Mouse (Mus musculus) stomach, embryonic 15.5 days (tissue): ENCODE data around the gene Ttc13. TPM values are rescaled to one million over a fixed set of nuclear protein-coding genes. Genes with fewer than 3 reads are reported as not detected.

Source experiments
- ATAC-seq: fragments of 200-750 bp; cut with Nextera tagmentation; 2 replicates; pipeline ENCODE4 v1.8.0; 2017; ENCODE audit warnings: low read depth, moderate number of reproducible peaks, moderate TSS enrichment; ENCODE audit not compliant: insufficient read depth, low FRiP score
- H3K27ac ChIP-seq: fragments of 300-500 bp; sonication (generic); 2 replicates; pipeline ENCODE4 v1.5.1; 2015; ENCODE audit warnings: mild to moderate bottlenecking, inconsistent platforms
- H3K27me3 ChIP-seq: fragments of 300-500 bp; sonication (generic); replicated peaks from 2 replicates; pipeline ENCODE4 v1.6.1; 2015; ENCODE audit warnings: inconsistent platforms
- H3K36me3 ChIP-seq: fragments of 300-500 bp; sonication (generic); 2 replicates; pipeline ENCODE4 v1.6.1; 2015; ENCODE audit warnings: inconsistent platforms
- H3K4me1 ChIP-seq: fragments of 300-500 bp; sonication (generic); 2 replicates; pipeline ENCODE4 v1.6.1; 2015; ENCODE audit warnings: inconsistent platforms
- H3K4me2 ChIP-seq: fragments of 300-500 bp; sonication (generic); 2 replicates; pipeline ENCODE4 v1.6.1; 2015; ENCODE audit warnings: mild to moderate bottlenecking, inconsistent platforms
- H3K4me3 ChIP-seq: fragments of 300-500 bp; sonication (generic); replicated peaks from 2 replicates; pipeline ENCODE4 v1.5.1; 2015; ENCODE audit warnings: inconsistent platforms
- H3K9ac ChIP-seq: fragments of 300-500 bp; sonication (generic); 2 replicates; pipeline ENCODE4 v1.6.1; 2015; ENCODE audit warnings: inconsistent platforms
- H3K9me3 ChIP-seq: fragments of 300-500 bp; sonication (generic); 2 replicates; pipeline ENCODE4 v1.6.1; 2016; ENCODE audit warnings: inconsistent platforms
- WGBS: fragments of 180-500 bp; shearing (Covaris S2); methylation state at CpG from one replicate; pipeline ENCODE4 v1.1.7; 2015; 5-methylcytosine and 5-hydroxymethylcytosine counted together
- polyA plus RNA-seq: library from polyadenylated mRNA; unstranded; fragments of >200 nt; fragmentation: Nextera tagmentation; extraction: Ambion mirVana; gene quantifications from 2 replicates; pipeline ENCODE4 v1.2.1, GENCODE M21; 2015

The Ttc13 gene
- polyA plus RNA-seq, 1 experiment from 2014 or later, result 45.9 TPM

GRCm38 (mm10) chr8:124746661-124747060 is 24.9 kb upstream of the Ttc13 start:
- Histone ChIP-seq H3K36me3 (no peaks in the 10 kb centered on the region), H3K9ac (no peak overlapping the region), H3K4me3 (no peak overlapping the region), H3K27ac (no peak overlapping the region), H3K4me2 (no peak overlapping the region), H3K4me1 (peaks cover 10% of the 10 kb centered on the region), H3K9me3 (no peaks in the 10 kb centered on the region), H3K27me3 (peaks cover 15% of the 10 kb centered on the region; the same call in 1 of the 2 replicates)
- ATAC-seq, result no peak
- 55% methylated on average over 13 of the region's 13 CpGs for WGBS

GRCm38 (mm10) chr8:124739268-124739667 is 17.5 kb upstream of the Ttc13 start:
- Histone ChIP-seq H3K4me3 (no peak overlapping the region), H3K36me3 (peaks cover 8% of the 10 kb centered on the region; the same call in 1 of the 2 replicates), H3K4me1 (no peaks in the 10 kb centered on the region), H3K9me3 (no peaks in the 10 kb centered on the region), H3K4me2 (no peak overlapping the region), H3K9ac (no peak overlapping the region), H3K27me3 (no peaks in the 10 kb centered on the region), H3K27ac (no peak overlapping the region)
- whole genome bisulfite sequencing, result 77% methylated on average over 1 of the region's 1 CpGs
- no peak for ATAC-seq

- Histone ChIP-seq H3K36me3 (peaks cover 44% of the 10 kb centered on the region), H3K27ac (no peak overlapping the region), H3K4me3 (no peak overlapping the region), H3K9ac (no peak overlapping the region), H3K27me3 (no peaks in the 10 kb centered on the region), H3K4me2 (no peak overlapping the region), H3K4me1 (no peaks in the 10 kb centered on the region), H3K9me3 (no peaks in the 10 kb centered on the region)
- WGBS, result 75% methylated on average over 3 of the region's 3 CpGs
- ATAC-seq, result no peak
These were observed 13.7 kb upstream of the Ttc13 start for GRCm38 (mm10) chr8:124735371-124735911.

GRCm38 (mm10) chr8:124732828-124733227 is 11.0 kb upstream of the Ttc13 start:
- H3K9ac ChIP-seq, result no peak overlapping the region
- no peak overlapping the region for H3K27ac ChIP-seq
- H3K27me3 ChIP-seq, result no peaks in the 10 kb centered on the region
- H3K4me2 ChIP-seq, result no peak overlapping the region
- WGBS, result 84% methylated on average over 8 of the region's 8 CpGs
- no peak overlapping the region for H3K4me3 ChIP-seq
- no peak for ATAC-seq
- H3K9me3 ChIP-seq, result no peaks in the 10 kb centered on the region
- H3K36me3 ChIP-seq, result peaks cover 52% of the 10 kb centered on the region
- H3K4me1 ChIP-seq, result no peaks in the 10 kb centered on the region

- Histone ChIP-seq H3K4me3 (no peak overlapping the region), H3K9me3 (no peaks in the 10 kb centered on the region), H3K36me3 (peaks cover 9% of the 10 kb centered on the region), H3K4me2 (no peak overlapping the region), H3K9ac (no peak overlapping the region), H3K4me1 (peaks cover 19% of the 10 kb centered on the region), H3K27me3 (no peaks in the 10 kb centered on the region), H3K27ac (no peak overlapping the region)
- ATAC-seq, result no peak
- 93% methylated on average over 7 of the region's 7 CpGs for WGBS
These were observed 2.5 kb upstream of the Ttc13 start for GRCm38 (mm10) chr8:124724301-124724700.

GRCm38 (mm10) chr8:124720938-124721861 is 583 bp downstream of the Ttc13 start:
- ATAC-seq, result peak; percentile 37
- no peak overlapping the region for H3K27ac ChIP-seq

GRCm38 (mm10) chr8:124720133-124720532 is 1.6 kb downstream of the Ttc13 start:
- Histone ChIP-seq H3K9me3 (no peaks in the 10 kb centered on the region), H3K36me3 (0 out of 2 replicates have a peak, but pooled peaks cover 4% of the 10 kb centered on the region), H3K4me3 (no peak overlapping the region), H3K4me1 (peaks cover 19% of the 10 kb centered on the region), H3K9ac (no peak overlapping the region), H3K4me2 (0 out of 2 replicates have a peak overlapping the region, but pooled peaks have one; percentile 82), H3K27ac (no peak overlapping the region), H3K27me3 (no peaks in the 10 kb centered on the region)
- 82% methylated on average over 7 of the region's 7 CpGs for WGBS
- no peak for ATAC-seq

More at GRCm38 (mm10) chr8:124720938-124721861, 583 bp downstream of the Ttc13 start:
- Histone ChIP-seq H3K4me2 (peak overlapping the region; percentile 82), H3K9me3 (no peaks in the 10 kb centered on the region), H3K4me3 (peak overlapping the region; percentile 96), H3K9ac (peak overlapping the region; percentile 80), H3K4me1 (peaks cover 19% of the 10 kb centered on the region), H3K27me3 (no peaks in the 10 kb centered on the region), H3K36me3 (0 out of 2 replicates have a peak, but pooled peaks cover 4% of the 10 kb centered on the region)
- 2% methylated on average over 31 of the region's 31 CpGs for WGBS

GRCm38 (mm10) chr8:124715736-124716135 is 6.0 kb downstream of the Ttc13 start:
- no peaks in the 10 kb centered on the region for H3K9me3 ChIP-seq
- no peaks in the 10 kb centered on the region for H3K27me3 ChIP-seq
- H3K9ac ChIP-seq, result no peak overlapping the region
- no peak overlapping the region for H3K27ac ChIP-seq
- H3K36me3 ChIP-seq, result peaks cover 18% of the 10 kb centered on the region
- 85% methylated on average over 8 of the region's 8 CpGs for WGBS
- ATAC-seq, result no peak
- peaks cover 6% of the 10 kb centered on the region; the same call in 1 of the 2 replicates for H3K4me1 ChIP-seq
- H3K4me3 ChIP-seq, result no peak overlapping the region
- no peak overlapping the region for H3K4me2 ChIP-seq

GRCm38 (mm10) chr8:124713207-124713606 is 8.6 kb downstream of the Ttc13 start:
- no peak overlapping the region for H3K27ac ChIP-seq
- peaks cover 18% of the 10 kb centered on the region for H3K36me3 ChIP-seq
- no peak overlapping the region for H3K4me2 ChIP-seq
- H3K27me3 ChIP-seq, result no peaks in the 10 kb centered on the region
- ATAC-seq, result no peak
- H3K4me3 ChIP-seq, result no peak overlapping the region
- WGBS, result 84% methylated on average over 6 of the region's 6 CpGs
- no peak overlapping the region for H3K9ac ChIP-seq
- H3K4me1 ChIP-seq, result no peaks in the 10 kb centered on the region
- no peaks in the 10 kb centered on the region for H3K9me3 ChIP-seq

GRCm38 (mm10) chr8:124705823-124706222 is 16.0 kb downstream of the Ttc13 start:
- H3K9ac ChIP-seq, result no peak overlapping the region
- ATAC-seq, result 0 out of 2 replicates have a peak, but pooled peaks have one; percentile 47
- no peak overlapping the region for H3K27ac ChIP-seq
- H3K4me3 ChIP-seq, result no peak overlapping the region
- H3K36me3 ChIP-seq, result peaks cover 4% of the 10 kb centered on the region; the same call in 1 of the 2 replicates
- no peaks in the 10 kb centered on the region for H3K27me3 ChIP-seq
- no peaks in the 10 kb centered on the region for H3K4me1 ChIP-seq
- 90% methylated on average over 8 of the region's 8 CpGs for WGBS
- H3K4me2 ChIP-seq, result no peak overlapping the region
- H3K9me3 ChIP-seq, result no peaks in the 10 kb centered on the region

GRCm38 (mm10) chr8:124704376-124704775 is 17.4 kb downstream of the Ttc13 start:
- Histone ChIP-seq H3K4me2 (no peak overlapping the region), H3K36me3 (peaks cover 8% of the 10 kb centered on the region; the same call in 1 of the 2 replicates), H3K27me3 (no peaks in the 10 kb centered on the region), H3K4me1 (no peaks in the 10 kb centered on the region), H3K9ac (no peak overlapping the region), H3K4me3 (no peak overlapping the region), H3K9me3 (no peaks in the 10 kb centered on the region), H3K27ac (no peak overlapping the region)
- no peak for ATAC-seq
- 80% methylated on average over 4 of the region's 4 CpGs for WGBS

GRCm38 (mm10) chr8:124703526-124703925 is 18.3 kb downstream of the Ttc13 start:
- ATAC-seq, result no peak
- no peaks in the 10 kb centered on the region for H3K9me3 ChIP-seq
- H3K4me2 ChIP-seq, result no peak overlapping the region
- 73% methylated on average over 4 of the region's 4 CpGs for WGBS
- peaks cover 7% of the 10 kb centered on the region; the same call in 1 of the 2 replicates for H3K36me3 ChIP-seq
- no peak overlapping the region for H3K9ac ChIP-seq
- H3K4me1 ChIP-seq, result no peaks in the 10 kb centered on the region
- no peak overlapping the region for H3K27ac ChIP-seq
- no peaks in the 10 kb centered on the region for H3K27me3 ChIP-seq
- H3K4me3 ChIP-seq, result no peak overlapping the region
